Comparison of ENCODE assay signal across 16 mouse cellular contexts in genomic region chr5:116776450-116776849, GRCm38 (mm10).
DNase-seq lines count a peak whose midpoint lies in the region; TF ChIP-seq lines count a peak whose summit lies in the region.
"Had no signal": no experiment of that assay in that cellular context is flagged by ENCODE, and none has a peak within 500 bp of the region (broad histone marks: within the 10 kb centered on the region; RNA-seq: fewer than 3 reads in every experiment).

No protein-coding gene starts in this region.

- no peak overlapping the region for H3K9ac ChIP-seq in ES-E14 (ENCODE audit: insufficient read depth, low read depth, low read length, poor library complexity, severe bottlenecking)
- H3K9ac ChIP-seq: embryonic facial prominence, embryonic 13.5 days; heart, embryonic 12.5 days; liver, embryonic 13.5 days; neural tube, embryonic 15.5 days had no signal

- no peak overlapping the region for H3K4me3 ChIP-seq in layer of hippocampus, adult 2 months
- no peak overlapping the region for H3K4me3 ChIP-seq in ES-E14 (ENCODE audit: insufficient read depth in 1 of 2, low read depth in 1 of 2, low read length in 2 of 2, poor library complexity in 1 of 2, severe bottlenecking in 1 of 2)
- H3K4me3 ChIP-seq: embryonic facial prominence, embryonic 13.5 days; heart, embryonic 12.5 days; liver, embryonic 13.5 days; neural tube, embryonic 15.5 days had no signal

- peak; percentile 56 for TF ChIP-seq CTCF in layer of hippocampus, adult 2 months (conservative IDR thresholded peaks at IDR 0.05)
- TF ChIP-seq CTCF in brain, embryonic 14.5 days (IDR thresholded peaks at IDR 0.05; ENCODE audit: borderline replicate concordance, extremely low read depth, insufficient read depth, insufficient read length) = peak; percentile 27; the same call in 1 of the 2 replicates

- no peaks in the 10 kb centered on the region for H3K36me3 ChIP-seq in ES-E14 (ENCODE audit: control insufficient read depth, insufficient read depth, low read length, poor library complexity, severe bottlenecking)
- H3K36me3 ChIP-seq: embryonic facial prominence, embryonic 13.5 days; heart, embryonic 12.5 days; liver, embryonic 13.5 days; neural tube, embryonic 15.5 days had no signal

- no peaks in the 10 kb centered on the region for H3K9me3 ChIP-seq in ES-E14 (ENCODE audit: control insufficient read depth, insufficient read depth, low read depth, low read length)
- H3K9me3 ChIP-seq: embryonic facial prominence, embryonic 13.5 days; heart, embryonic 12.5 days; neural tube, embryonic 15.5 days had no signal

- in situ Hi-C loops in ES-E14 (cut with MboI; ENCODE audit: low sequenced_read_pairs in 2 of 2, unreplicated experiment in 2 of 2) = no loop called here

- no peaks in the 10 kb centered on the region for H3K4me1 ChIP-seq in ES-E14 (ENCODE audit: control insufficient read depth in 2 of 2, insufficient read depth in 2 of 2, low read length in 2 of 2, poor library complexity in 1 of 2)
- H3K4me1 ChIP-seq: embryonic facial prominence, embryonic 13.5 days; heart, embryonic 12.5 days; liver, embryonic 13.5 days; neural tube, embryonic 15.5 days had no signal

- DNase-seq in cerebellum, postnatal 14 days = peak; percentile 14 to 29
- no peak for DNase-seq in cerebellum, adult 8-10 months
- no peak for DNase-seq in layer of hippocampus, adult 2 months (ENCODE audit: low spot score in 2 of 2)
- no peak for DNase-seq in layer of hippocampus, adult 9-11 months
- DNase-seq in ES-E14 (ENCODE audit: low read depth, low spot score) = peak; percentile 35
- no peak for DNase-seq in brain, embryonic 14.5 days (ENCODE audit: low read depth)
- DNase-seq in gastrocnemius, postnatal 10 days = no peak
- no peak for DNase-seq in urinary bladder, postnatal 25 days (ENCODE audit: low spot score)
- DNase-seq: kidney, postnatal 10 days; liver, embryonic 13.5 days; right cerebral cortex, adult 18-20 months; spleen, adult 18-20 months; thymus, postnatal 14 days had no signal

- H3K27ac ChIP-seq in layer of hippocampus, adult 2 months = no peak overlapping the region
- no peak overlapping the region for H3K27ac ChIP-seq in ES-E14 (ENCODE audit: insufficient read depth, low read depth, low read length, poor library complexity, severe bottlenecking)
- H3K27ac ChIP-seq: embryonic facial prominence, embryonic 13.5 days; liver, embryonic 13.5 days; neural tube, embryonic 15.5 days had no signal

- TF ChIP-seq POLR2A in brain, embryonic 14.5 days (IDR thresholded peaks at IDR 0.05; ENCODE audit: borderline replicate concordance, extremely low read depth, insufficient read depth, insufficient read length, poor library complexity, severe bottlenecking) = no peak

TF ChIP-seq in ES-E14, 5 proteins besides CTCF, POLR2A, EP300 and RAD21:
- TF ChIP-seq ZNF384 (IDR thresholded peaks at IDR 0.05; ENCODE audit: low read depth, low read length) (no peak), CHD2 (IDR thresholded peaks at IDR 0.05; ENCODE audit: low read depth, low read length) (no peak), HCFC1 (IDR thresholded peaks at IDR 0.05; ENCODE audit: borderline replicate concordance, insufficient read depth, low read length) (no peak), MAFK (IDR thresholded peaks at IDR 0.05; ENCODE audit: insufficient read depth, low read depth, low read length) (no peak), ZC3H11A (IDR thresholded peaks at IDR 0.05; ENCODE audit: borderline replicate concordance, low read depth, low read length) (no peak)

Comparison
In these comparisons a context has a peak if more than half of its experiments do, and no peak if none do; other contexts are left out.
1. DNase-seq: peak in cerebellum, postnatal 14 days (2 of 2) and ES-E14 (single experiment); none in cerebellum, adult 8-10 months (single experiment), layer of hippocampus, adult 2 months (0 of 2), layer of hippocampus, adult 9-11 months (single experiment), brain, embryonic 14.5 days (single experiment), gastrocnemius, postnatal 10 days (single experiment) and urinary bladder, postnatal 25 days (single experiment).